Mouse (Mus musculus) induced T-regulatory cell, adult 2 months (primary cell): Measurements from ENCODE around the gene Gm21883.
"Not testable (repeated sequence)": the region's sequence is repeated elsewhere in the genome, so short reads cannot be mapped to it uniquely, and the experiment has no call there.

Source experiments
- DNase-seq: peaks from one replicate; pipeline ENCODE4 v3.0.0-alpha.2; 2012; ENCODE audit warnings: low read depth

The Gm21883 gene

GRCm38 (mm10) chrX:31574183-31574582 lies at the start of gene Gm21883:
TSS of gene Gm21883 (minus strand) at chrX:31574283.
- not testable (repeated sequence) for DNase-seq

GRCm38 (mm10) chrX:31618820-31619219 lies 44.7 kb upstream of the Gm21883 start, which contains the start of gene Spin2e:
TSS of gene Spin2e (minus strand) at chrX:31618920.
- not testable (repeated sequence) for DNase-seq
